Mouse (Mus musculus): ENCODE data around the gene St6galnac3.

DNA sequence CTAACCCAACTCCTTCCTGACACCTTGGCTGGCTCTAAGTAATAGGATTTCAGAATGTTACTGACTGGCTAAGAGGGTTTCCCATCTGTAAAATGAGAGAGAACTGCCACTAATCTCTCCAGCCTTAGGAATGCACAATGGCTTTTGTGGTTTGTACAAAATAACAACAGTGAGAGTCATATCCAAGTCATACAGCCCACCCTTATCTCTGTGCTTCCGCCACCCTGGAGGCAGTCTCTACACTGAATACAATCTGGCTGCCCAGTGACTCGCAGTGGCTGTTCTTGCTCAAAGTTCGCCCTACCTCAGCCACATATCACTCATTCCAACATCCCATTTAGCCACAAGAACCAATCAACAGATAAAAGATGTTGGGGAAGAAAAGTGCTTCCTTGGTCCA is 156.2 kb downstream of the St6galnac3 start:
- TF ChIP-seq ZC3H11A (IDR thresholded peaks at IDR 0.05; ENCODE audit: low read depth, low read length) (no peak), E2F4 (IDR thresholded peaks at IDR 0.05; ENCODE audit: insufficient replicate concordance, low read depth, low read length) (no peak)

Measured in CH12.LX (cell line).